Mouse (Mus musculus) neural tube, embryonic 15.5 days (tissue): ENCODE measurements around the gene Top2a. TPM values are rescaled to one million over a fixed set of nuclear protein-coding genes. Genes with fewer than 3 reads are reported as not detected.
"Not testable (repeated sequence)": the region's sequence is repeated elsewhere in the genome, so short reads cannot be mapped to it uniquely, and the experiment has no call there.

Experiments
- ATAC-seq: fragments of 200-750 bp; cut with Nextera tagmentation; 2 replicates; pipeline ENCODE4 v1.8.0; 2017; ENCODE audit warnings: mild to moderate bottlenecking, moderate TSS enrichment, moderate library complexity; ENCODE audit not compliant: low FRiP score
- H3K27ac ChIP-seq: fragments of 300-500 bp; sonication (generic); replicated peaks from 2 replicates; pipeline ENCODE4 v1.5.1; 2015; ENCODE audit warnings: mild to moderate bottlenecking, inconsistent platforms
- H3K27me3 ChIP-seq: fragments of 300-500 bp; sonication (generic); replicated peaks from 2 replicates; pipeline ENCODE4 v1.6.1; 2015; ENCODE audit warnings: inconsistent platforms
- H3K36me3 ChIP-seq: fragments of 300-500 bp; sonication (generic); 2 replicates; pipeline ENCODE4 v1.6.1; 2015; ENCODE audit warnings: inconsistent platforms
- H3K4me1 ChIP-seq: fragments of 300-500 bp; sonication (generic); 2 replicates; pipeline ENCODE4 v1.6.1; 2015; ENCODE audit warnings: inconsistent platforms
- H3K4me2 ChIP-seq: fragments of 300-500 bp; sonication (generic); 2 replicates; pipeline ENCODE4 v1.6.1; 2015; ENCODE audit warnings: inconsistent platforms, mild to moderate bottlenecking, moderate library complexity
- H3K4me3 ChIP-seq: fragments of 300-500 bp; sonication (generic); replicated peaks from 2 replicates; pipeline ENCODE4 v1.5.1; 2015; ENCODE audit warnings: mild to moderate bottlenecking, inconsistent platforms
- H3K9ac ChIP-seq: fragments of 300-500 bp; sonication (generic); replicated peaks from 2 replicates; pipeline ENCODE4 v1.6.1; 2015; ENCODE audit warnings: mild to moderate bottlenecking, inconsistent platforms
- H3K9me3 ChIP-seq: fragments of 300-500 bp; sonication (generic); replicated peaks from 2 replicates; pipeline ENCODE4 v1.6.1; 2016; ENCODE audit warnings: inconsistent platforms
- WGBS: fragments of 180-500 bp; shearing (Covaris S2); methylation state at CpG from one replicate; pipeline ENCODE4 v1.1.7; 2015; ENCODE audit warnings: mixed read lengths; 5-methylcytosine and 5-hydroxymethylcytosine counted together
- polyA plus RNA-seq: library from polyadenylated mRNA; unstranded; fragments of >200 nt; fragmentation: Nextera tagmentation; extraction: Ambion mirVana; gene quantifications from 2 replicates; pipeline ENCODE4 v1.2.1, GENCODE M21; 2015

Top2a gene
- polyA plus RNA-seq, 1 experiment from 2014 or later = 25.8 TPM

DNA sequence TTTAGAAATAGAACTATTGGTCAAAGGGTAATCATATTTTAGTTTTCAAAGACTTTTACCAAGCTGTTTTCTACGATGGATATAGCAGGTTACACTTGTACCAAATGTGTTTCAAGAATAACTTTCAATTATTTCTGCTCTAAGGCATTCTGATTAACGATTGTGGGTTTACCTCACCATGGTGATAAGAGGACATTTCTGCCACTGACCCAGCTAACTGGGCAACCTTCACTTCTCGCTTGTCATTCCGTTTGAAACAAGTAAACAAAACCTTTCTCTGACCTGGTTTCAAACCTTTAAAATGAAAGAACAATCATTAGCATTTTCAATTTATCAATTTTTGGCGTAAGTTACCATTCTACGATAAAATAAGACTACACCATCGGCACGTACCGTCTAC, 17.2 kb downstream of the Top2a start:
- Histone ChIP-seq H3K27me3 (no peaks in the 10 kb centered on the region), H3K36me3 (no peaks in the 10 kb centered on the region), H3K4me1 (no peaks in the 10 kb centered on the region), H3K9ac (no peak overlapping the region), H3K4me3 (no peak overlapping the region), H3K27ac (no peak overlapping the region), H3K4me2 (no peak overlapping the region), H3K9me3 (no peaks in the 10 kb centered on the region)
- 95% methylated on average over 9 of the region's 9 CpGs for WGBS
- ATAC-seq = no peak

DNA sequence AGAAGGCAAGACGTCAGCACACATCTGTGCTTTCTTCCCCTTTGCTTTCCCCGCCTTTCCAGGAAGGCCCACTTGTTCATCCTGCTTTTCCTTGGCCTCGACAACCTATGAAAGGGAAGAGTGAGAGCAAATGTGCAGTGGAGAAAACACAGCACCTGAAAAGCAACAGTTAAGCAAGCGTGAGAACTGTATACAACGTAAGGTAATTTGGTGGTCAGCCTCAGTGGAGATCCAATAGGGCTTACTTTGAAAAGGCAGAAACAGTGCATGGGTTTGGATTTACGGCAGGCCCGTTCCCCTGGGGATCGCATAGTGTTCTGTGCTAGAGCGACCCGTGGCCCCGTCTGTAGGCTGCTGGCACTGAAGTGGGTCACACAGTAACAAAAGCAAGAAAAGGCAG, 24.7 kb downstream of the Top2a start:
- no peak overlapping the region for H3K9ac ChIP-seq
- H3K4me3 ChIP-seq = no peak overlapping the region
- no peaks in the 10 kb centered on the region for H3K4me1 ChIP-seq
- H3K36me3 ChIP-seq = no peaks in the 10 kb centered on the region
- no peak overlapping the region for H3K27ac ChIP-seq
- no peak for ATAC-seq
- no peak overlapping the region for H3K4me2 ChIP-seq
- 73% methylated on average over 11 of the region's 11 CpGs for WGBS
- no peaks in the 10 kb centered on the region for H3K27me3 ChIP-seq
- no peaks in the 10 kb centered on the region for H3K9me3 ChIP-seq

DNA sequence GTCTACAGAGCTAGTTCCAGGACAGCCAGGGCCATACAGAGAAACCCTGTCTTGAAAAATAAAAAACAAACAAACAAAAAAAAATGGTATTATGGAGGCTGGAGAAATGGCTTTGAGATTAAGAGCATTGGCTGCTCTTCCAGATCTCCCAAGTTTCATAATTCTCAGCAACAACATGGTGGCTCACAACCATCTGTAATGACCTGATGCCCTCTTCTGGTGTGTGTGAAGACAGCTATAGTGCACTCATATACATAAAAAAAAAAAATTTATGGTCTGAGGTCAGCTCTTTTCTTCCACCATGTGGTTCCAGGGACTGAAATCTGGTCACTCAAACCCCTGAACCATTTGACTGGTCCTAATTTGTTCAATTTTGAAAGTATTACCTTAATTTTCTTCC, 25.2 kb downstream of the Top2a start:
- no peak overlapping the region for H3K4me3 ChIP-seq
- H3K27me3 ChIP-seq = no peaks in the 10 kb centered on the region
- no peak overlapping the region for H3K4me2 ChIP-seq
- H3K27ac ChIP-seq = no peak overlapping the region
- no peaks in the 10 kb centered on the region for H3K9me3 ChIP-seq
- no peak overlapping the region for H3K9ac ChIP-seq
- no peaks in the 10 kb centered on the region for H3K4me1 ChIP-seq
- no peaks in the 10 kb centered on the region for H3K36me3 ChIP-seq
- ATAC-seq = no peak

DNA sequence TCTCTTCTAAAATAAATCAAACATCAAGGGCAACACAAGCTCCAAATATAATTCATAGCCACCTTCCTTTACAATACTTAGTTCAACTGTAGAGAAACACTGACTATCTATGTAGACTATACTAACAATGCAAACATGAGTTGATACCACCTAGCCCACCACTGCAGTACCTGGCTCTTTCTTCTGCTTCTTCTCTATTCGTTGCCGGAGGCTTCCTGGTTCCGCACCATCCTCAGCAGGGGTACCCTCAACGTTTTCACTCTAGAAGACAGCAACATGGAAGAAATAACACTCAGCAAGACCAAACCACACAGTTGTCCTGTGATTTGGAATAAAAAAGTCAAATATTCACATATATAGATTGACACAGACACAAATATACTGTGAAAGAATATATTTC, 26.3 kb downstream of the Top2a start:
- Histone ChIP-seq H3K9ac (no peak overlapping the region), H3K4me1 (no peaks in the 10 kb centered on the region), H3K36me3 (no peaks in the 10 kb centered on the region), H3K9me3 (no peaks in the 10 kb centered on the region), H3K27me3 (no peaks in the 10 kb centered on the region), H3K27ac (no peak overlapping the region), H3K4me2 (no peak overlapping the region), H3K4me3 (no peak overlapping the region)
- WGBS = 92% methylated on average over 4 of the region's 4 CpGs
- ATAC-seq = no peak

DNA sequence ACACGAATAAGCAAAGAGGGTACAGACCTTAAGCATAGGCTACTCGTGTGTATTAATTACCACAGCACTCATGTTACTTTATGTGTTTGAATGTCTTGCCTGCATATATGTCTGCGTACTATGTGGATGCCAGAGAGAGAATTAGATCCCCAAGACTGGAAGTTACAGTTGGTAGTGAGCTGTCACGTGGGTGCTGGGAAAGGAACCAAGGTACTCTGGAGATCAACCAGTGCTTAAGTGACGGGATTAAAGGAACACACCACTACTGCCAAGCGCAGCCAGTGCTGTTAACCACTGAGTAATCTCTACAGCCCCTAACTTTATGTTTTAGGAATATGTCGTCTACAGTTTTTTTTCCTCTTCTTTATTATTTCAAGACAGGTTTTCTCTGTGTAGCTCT, 28.0 kb downstream of the Top2a start:
- H3K4me2 ChIP-seq = no peak overlapping the region
- WGBS = 94% methylated on average over 7 of the region's 7 CpGs
- H3K9ac ChIP-seq = no peak overlapping the region
- no peaks in the 10 kb centered on the region for H3K36me3 ChIP-seq
- ATAC-seq = no peak
- H3K4me1 ChIP-seq = no peaks in the 10 kb centered on the region
- H3K27me3 ChIP-seq = no peaks in the 10 kb centered on the region
- no peak overlapping the region for H3K4me3 ChIP-seq
- H3K9me3 ChIP-seq = no peaks in the 10 kb centered on the region
- no peak overlapping the region for H3K27ac ChIP-seq

DNA sequence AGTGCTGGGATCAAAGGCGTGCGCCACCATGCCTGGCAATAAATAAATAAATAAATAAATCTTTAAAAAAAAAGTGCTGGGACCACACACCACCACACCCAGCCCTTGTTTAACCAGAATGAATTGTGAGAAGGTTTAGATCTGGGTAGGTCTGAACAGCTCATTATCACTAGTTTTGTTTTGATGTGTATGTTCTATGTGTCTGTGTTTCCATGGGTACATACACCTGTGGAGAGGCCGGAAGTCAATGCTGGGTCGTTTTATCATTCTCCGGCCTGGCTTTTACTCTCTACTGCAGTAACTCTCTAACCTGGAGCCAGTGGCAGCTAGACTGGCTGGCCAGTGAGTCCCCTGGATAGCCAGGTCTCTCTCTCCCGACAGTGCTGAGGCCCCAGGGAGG, 33.1 kb downstream of the Top2a start:
- Histone ChIP-seq H3K27me3 (no peaks in the 10 kb centered on the region), H3K36me3 (no peaks in the 10 kb centered on the region), H3K4me3 (no peak overlapping the region), H3K4me1 (no peaks in the 10 kb centered on the region), H3K9me3 (no peaks in the 10 kb centered on the region), H3K4me2 (no peak overlapping the region), H3K27ac (no peak overlapping the region), H3K9ac (no peak overlapping the region)
- ATAC-seq = no peak
- WGBS = 84% methylated on average over 6 of the region's 6 CpGs

DNA sequence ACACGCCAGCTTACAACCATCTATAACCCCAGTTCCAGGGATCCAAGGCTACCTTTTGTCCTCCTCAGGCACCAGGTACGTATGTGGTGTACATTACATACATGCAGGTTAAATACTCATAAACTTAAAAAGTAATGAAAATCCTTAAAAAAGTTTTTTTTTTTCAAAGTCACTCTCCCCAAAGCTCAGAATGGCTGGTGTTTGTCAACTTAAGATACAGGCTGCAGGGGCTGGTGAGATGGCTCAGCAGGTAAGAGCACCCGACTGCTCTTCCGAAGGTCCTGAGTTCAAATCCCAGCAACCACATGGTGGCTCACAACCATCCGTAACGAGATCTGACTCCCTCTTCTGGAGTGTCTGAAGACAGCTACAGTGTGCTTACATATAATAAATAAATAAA, 35.7 kb downstream of the Top2a start:
- H3K9me3 ChIP-seq, H3K9ac ChIP-seq, H3K4me1 ChIP-seq, H3K4me2 ChIP-seq, H3K36me3 ChIP-seq, ATAC-seq, H3K27me3 ChIP-seq, H3K4me3 ChIP-seq, H3K27ac ChIP-seq: not testable (repeated sequence)
- WGBS = 97% methylated on average over 6 of the region's 6 CpGs

DNA sequence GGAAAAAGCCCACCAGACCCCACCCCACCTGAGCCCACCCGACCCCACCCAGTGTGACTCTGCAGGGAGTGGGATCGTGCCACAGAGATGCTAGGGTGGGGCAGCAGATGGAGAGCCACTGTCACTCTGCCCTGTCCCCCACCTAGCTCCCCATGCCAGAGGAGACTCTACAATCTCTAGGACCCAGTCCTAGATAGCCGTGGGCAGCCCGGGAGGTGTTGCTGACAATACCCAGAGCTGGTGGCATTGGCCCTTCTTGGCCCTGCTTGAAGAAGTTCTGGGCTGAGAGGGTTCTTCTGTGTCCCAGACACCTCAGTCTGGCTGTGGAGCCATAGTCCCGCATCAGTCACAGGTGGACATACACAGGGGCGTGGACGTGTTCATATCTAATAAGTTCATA, 38.4 kb downstream of the Top2a start:
- no peak overlapping the region for H3K9ac ChIP-seq
- H3K27me3 ChIP-seq = no peaks in the 10 kb centered on the region
- no peak for ATAC-seq
- no peaks in the 10 kb centered on the region for H3K9me3 ChIP-seq
- WGBS = 97% methylated on average over 7 of the region's 7 CpGs
- peaks cover 23% of the 10 kb centered on the region for H3K4me1 ChIP-seq
- no peak overlapping the region for H3K27ac ChIP-seq
- no peak overlapping the region for H3K4me2 ChIP-seq
- H3K4me3 ChIP-seq = no peak overlapping the region
- H3K36me3 ChIP-seq = no peaks in the 10 kb centered on the region

DNA sequence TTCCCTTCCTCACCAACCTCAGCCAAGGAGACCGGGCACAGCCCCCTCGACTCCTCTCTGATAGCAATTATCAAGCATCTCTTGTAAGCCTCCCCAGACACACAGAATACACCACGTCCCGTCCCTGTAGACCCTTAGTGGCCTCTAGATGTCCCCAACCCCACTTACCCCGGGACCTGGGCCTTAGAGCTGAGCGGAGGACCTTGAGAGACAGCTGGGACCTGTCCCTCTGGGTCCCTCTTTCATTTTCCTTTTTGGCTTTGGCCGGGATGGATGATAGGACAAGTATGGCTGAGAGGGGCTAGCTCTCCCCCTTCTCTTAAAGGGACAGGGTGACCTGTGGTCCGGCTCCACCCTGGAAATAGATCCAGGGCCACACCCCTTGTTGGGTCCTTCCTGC, 40.4 kb downstream of the Top2a start:
- H3K4me1 ChIP-seq = peaks cover 27% of the 10 kb centered on the region
- H3K4me3 ChIP-seq = peak overlapping the region; percentile 65
- H3K4me2 ChIP-seq = peak overlapping the region; percentile 80
- 39% methylated on average over 8 of the region's 8 CpGs for WGBS
- no peaks in the 10 kb centered on the region for H3K9me3 ChIP-seq
- 0 out of 2 replicates have a peak overlapping the region, but pooled peaks have one; percentile 75 for H3K9ac ChIP-seq
- H3K36me3 ChIP-seq = no peaks in the 10 kb centered on the region
- no peak for ATAC-seq
- no peak overlapping the region for H3K27ac ChIP-seq
- no peaks in the 10 kb centered on the region for H3K27me3 ChIP-seq

DNA sequence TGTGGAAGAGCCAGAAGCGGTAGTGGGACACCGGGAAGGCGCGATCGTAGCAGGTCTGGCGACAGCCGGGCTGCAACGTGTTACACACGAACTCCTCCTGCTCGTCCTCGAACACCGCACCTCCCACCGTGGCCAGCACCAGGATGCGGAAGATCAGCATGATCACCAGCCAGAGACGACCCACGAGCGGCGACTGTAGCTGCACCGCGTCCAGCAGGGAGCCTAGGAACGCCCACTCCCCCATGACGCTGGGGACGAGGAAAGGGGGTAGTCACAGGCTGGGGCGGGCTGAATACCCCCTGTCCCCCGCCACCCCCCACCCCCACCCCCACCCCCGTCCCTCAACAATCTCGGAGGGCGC, 41.2 kb downstream of the Top2a start, which contains the start of gene Gjd3:
Gene Gjd3, minus strand, starts transcription at position 244 of the 361 bp plus-strand sequence.
- peak; percentile 46; the same call in 1 of the 2 replicates for ATAC-seq
- H3K27me3 ChIP-seq = no peaks in the 10 kb centered on the region
- no peaks in the 10 kb centered on the region for H3K36me3 ChIP-seq
- peak within 1 kb of the TSS; percentile 80 for H3K4me2 ChIP-seq
- peak within 1 kb of the TSS; percentile 65 for H3K4me3 ChIP-seq
- no peaks in the 10 kb centered on the region for H3K9me3 ChIP-seq
- peaks cover 28% of the 10 kb centered on the region for H3K4me1 ChIP-seq
- peak within 1 kb of the TSS; percentile 75 for H3K9ac ChIP-seq
- under 1% methylated on average over 25 of the region's 28 CpGs for WGBS
- H3K27ac ChIP-seq = peak within 1 kb of the TSS; percentile 96

DNA sequence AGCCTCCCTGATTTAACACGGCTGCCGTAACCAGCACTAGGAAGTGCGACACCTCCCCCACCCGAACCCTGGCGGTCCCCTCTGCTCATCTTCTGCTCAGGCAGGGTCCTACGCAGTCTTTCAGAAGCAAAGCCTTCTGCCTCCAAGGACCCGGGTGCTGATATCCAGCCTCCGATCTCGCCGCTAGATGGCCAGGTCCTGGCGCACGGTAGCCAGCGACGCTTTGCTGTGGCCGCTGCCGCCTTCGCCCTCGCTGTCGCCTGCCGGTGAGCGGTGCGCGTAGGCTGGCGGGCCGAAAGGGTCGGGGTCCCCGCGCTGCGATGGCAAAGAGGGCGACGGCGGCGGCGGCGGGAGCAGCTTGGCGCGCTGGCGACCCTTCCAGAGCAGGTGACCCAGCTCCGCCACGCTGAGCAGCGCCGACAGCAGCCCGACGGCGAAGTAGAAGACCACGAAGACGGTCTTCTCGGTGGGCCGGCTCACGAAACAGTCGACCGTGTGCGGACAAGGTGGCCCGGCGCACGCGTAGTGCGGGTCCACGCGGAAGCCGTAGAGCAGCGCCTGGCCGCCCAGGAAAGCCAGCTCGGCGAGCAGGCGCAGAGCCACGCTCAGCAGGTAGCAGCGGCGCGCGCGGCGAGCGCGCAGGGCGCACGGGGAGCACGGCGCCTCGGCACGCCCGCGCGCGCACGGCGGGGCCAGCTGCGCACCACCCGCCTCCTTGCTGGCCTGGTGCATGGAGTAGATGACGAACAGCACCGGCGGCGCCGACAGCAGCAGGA, 41.8 kb downstream of the Top2a start:
- H3K27ac ChIP-seq = peak overlapping the region; percentile 96
- H3K36me3 ChIP-seq = no peaks in the 10 kb centered on the region
- peak; percentile 89 for ATAC-seq
- WGBS = under 1% methylated on average over 94 of the region's 94 CpGs
- peak overlapping the region; percentile 65 for H3K4me3 ChIP-seq
- no peaks in the 10 kb centered on the region for H3K9me3 ChIP-seq
- H3K9ac ChIP-seq = peak overlapping the region; percentile 75
- peak overlapping the region; percentile 80 for H3K4me2 ChIP-seq
- H3K4me1 ChIP-seq = peaks cover 28% of the 10 kb centered on the region
- H3K27me3 ChIP-seq = no peaks in the 10 kb centered on the region

DNA sequence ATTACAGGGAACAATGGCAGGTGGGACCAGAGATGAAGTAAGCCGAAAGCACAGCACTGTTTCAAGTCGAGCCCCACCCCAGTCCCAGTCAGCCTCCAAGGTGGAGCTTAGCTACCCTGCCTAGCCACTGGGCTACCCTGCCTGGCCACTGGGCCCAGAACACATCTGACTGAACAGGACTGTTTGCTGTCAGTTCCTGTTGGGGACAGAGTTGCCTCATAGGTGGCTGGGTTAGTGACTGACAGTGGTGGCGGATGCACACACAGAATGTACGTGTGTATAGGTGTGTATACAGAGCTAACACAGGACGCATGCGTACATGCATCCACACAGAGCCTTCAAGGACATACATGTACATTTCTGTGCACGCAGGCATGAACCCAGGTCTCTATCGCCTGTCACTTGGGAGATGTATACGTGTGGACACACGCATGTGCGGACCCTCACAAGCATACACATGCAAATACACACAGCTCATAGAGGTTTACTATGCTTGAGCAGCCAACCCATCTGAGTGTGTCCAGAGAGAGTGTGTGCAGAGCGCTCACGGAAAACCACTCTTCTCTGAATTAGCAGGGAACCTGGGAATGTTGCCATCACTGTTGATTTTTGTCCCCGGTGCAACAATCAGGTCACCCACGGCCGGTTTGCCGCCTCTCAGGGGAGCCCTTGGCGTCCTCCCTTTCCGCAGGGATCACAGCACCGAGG, 42.5 kb downstream of the Top2a start:
- Histone ChIP-seq H3K4me1 (peaks cover 28% of the 10 kb centered on the region), H3K4me2 (peak overlapping the region; percentile 80), H3K27ac (peak overlapping the region; percentile 96), H3K9ac (peak overlapping the region; percentile 75), H3K36me3 (no peaks in the 10 kb centered on the region), H3K9me3 (no peaks in the 10 kb centered on the region), H3K27me3 (no peaks in the 10 kb centered on the region), H3K4me3 (peak overlapping the region; percentile 65)
- WGBS = 28% methylated on average over 20 of the region's 20 CpGs
- peak; percentile 28; the same call in 1 of the 2 replicates for ATAC-seq
